ENCODE assay signal across 12 mouse cellular contexts in the genomic region with DNA sequence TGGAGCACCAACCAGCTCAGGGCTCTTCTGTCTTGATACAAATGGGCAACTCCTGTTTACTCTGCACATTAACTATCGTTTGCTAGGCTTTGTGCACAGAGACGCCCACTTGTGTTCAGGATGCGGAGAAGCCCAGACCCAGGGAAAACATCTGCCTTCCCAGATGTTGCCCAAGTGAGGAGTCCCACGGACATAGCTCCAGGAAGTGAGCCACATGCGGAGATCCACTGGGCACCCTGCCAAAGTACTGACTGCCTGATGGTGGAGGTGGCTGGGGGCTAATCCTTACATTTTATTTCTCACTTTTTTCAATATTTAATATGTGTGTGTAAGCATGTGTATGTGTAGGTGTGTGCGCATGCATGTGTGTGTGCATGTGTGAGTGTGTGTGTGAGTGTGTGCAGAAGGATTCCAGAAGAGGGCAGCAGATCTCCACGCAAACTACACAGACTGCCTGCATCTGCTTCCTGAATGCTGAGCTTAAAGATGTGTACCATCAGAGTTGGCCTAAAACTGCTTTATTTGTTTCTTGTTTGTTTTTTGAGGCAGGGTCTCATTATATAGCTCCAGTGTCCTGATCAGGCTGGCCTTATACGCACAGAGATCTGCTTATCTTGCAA. TPM values are rescaled to one million over a fixed set of nuclear protein-coding genes. Genes with fewer than 3 reads are reported as not detected.
DNase-seq lines count a peak whose midpoint lies in the region; ATAC-seq and TF ChIP-seq lines count a peak whose summit lies in the region.
"Had no signal": no experiment of that assay in that cellular context is flagged by ENCODE, and none has a peak within 500 bp of the region (broad histone marks: within the 10 kb centered on the region; RNA-seq: fewer than 3 reads in every experiment).

No protein-coding gene starts in this region.

- H3K4me1 ChIP-seq in kidney, postnatal 0 days (replicated peaks; ENCODE audit: insufficient read depth, low read length): no peaks in the 10 kb centered on the region
- H3K4me1 ChIP-seq in kidney, embryonic 14.5 days (ENCODE audit: control insufficient read depth, insufficient read depth, low read length): no peaks in the 10 kb centered on the region

- no peak overlapping the region for H3K4me3 ChIP-seq in kidney, postnatal 0 days (replicated peaks; ENCODE audit: low read depth, low read length)
- no peak overlapping the region for H3K4me3 ChIP-seq in kidney, embryonic 14.5 days (ENCODE audit: low read length)
- H3K4me3 ChIP-seq: liver, embryonic 13.5 days; neural tube, embryonic 13.5 days had no signal

- no peaks in the 10 kb centered on the region for H3K36me3 ChIP-seq in kidney, postnatal 0 days (ENCODE audit: insufficient read depth, low read length)
- no peaks in the 10 kb centered on the region for H3K36me3 ChIP-seq in kidney, embryonic 14.5 days (ENCODE audit: control insufficient read depth, insufficient read depth, low read length)
- H3K36me3 ChIP-seq: liver, embryonic 13.5 days; neural tube, embryonic 13.5 days had no signal

- H3K9ac ChIP-seq in kidney, postnatal 0 days (ENCODE audit: low read depth, low read length): no peak overlapping the region
- H3K9ac ChIP-seq in kidney, embryonic 14.5 days (ENCODE audit: low read depth, low read length): no peak overlapping the region
- H3K9ac ChIP-seq: liver, embryonic 13.5 days; neural tube, embryonic 13.5 days had no signal

- no peaks in the 10 kb centered on the region; the same call in 1 of the 2 replicates for H3K9me3 ChIP-seq in kidney, postnatal 0 days (replicated peaks; ENCODE audit: low read length)
- peaks cover 5% of the 10 kb centered on the region; the same call in 1 of the 2 replicates for H3K9me3 ChIP-seq in kidney, embryonic 14.5 days (ENCODE audit: control insufficient read depth, low read length)

- WGBS in kidney, postnatal 0 days: 76% methylated on average over 8 of the region's 8 CpGs
- WGBS in kidney, embryonic 14.5 days: 80% methylated on average over 8 of the region's 8 CpGs

- no peaks in the 10 kb centered on the region for H3K27me3 ChIP-seq in kidney, postnatal 0 days (ENCODE audit: insufficient read depth, low read length)
- no peaks in the 10 kb centered on the region for H3K27me3 ChIP-seq in kidney, embryonic 14.5 days (ENCODE audit: control insufficient read depth, insufficient read depth, low read length)
- H3K27me3 ChIP-seq: liver, embryonic 13.5 days; neural tube, embryonic 13.5 days had no signal

- H3K27ac ChIP-seq in kidney, postnatal 0 days: no peak overlapping the region
- H3K27ac ChIP-seq in kidney, embryonic 14.5 days (ENCODE audit: low read depth, low read length): no peak overlapping the region
- H3K27ac ChIP-seq: liver, embryonic 13.5 days; neural tube, embryonic 13.5 days had no signal

- peak; percentile 73 for TF ChIP-seq CTCF in kidney, postnatal 0 days (IDR thresholded peaks at IDR 0.05; ENCODE audit: low read depth)

- peak; percentile 78 for DNase-seq in CD4-positive, CD25-positive, alpha-beta regulatory T cell, adult 2 months (ENCODE audit: low read depth, low spot score)
- peak; percentile 57 for DNase-seq in kidney, postnatal 0 days (ENCODE audit: low spot score)
- DNase-seq in thymus, postnatal 0 days (ENCODE audit: low spot score): peak; percentile 57
- no peak for DNase-seq in thymus, adult 18-20 months
- peak; percentile 32 for DNase-seq in thymus, postnatal 25 days
- DNase-seq: cerebellum, adult 9-10 months; liver, embryonic 13.5 days had no signal

- H3K4me2 ChIP-seq in kidney, postnatal 0 days (ENCODE audit: low read length): no peak overlapping the region
- no peak overlapping the region for H3K4me2 ChIP-seq in kidney, embryonic 14.5 days (replicated peaks; ENCODE audit: low read depth, low read length)
- H3K4me2 ChIP-seq: liver, embryonic 13.5 days; neural tube, embryonic 13.5 days had no signal

- ATAC-seq in CD4-positive, CD25-positive, alpha-beta regulatory T cell, adult 4 months: no peak
- no peak for ATAC-seq in kidney, postnatal 0 days (replicated peaks; ENCODE audit: low FRiP score, low read depth)
- ATAC-seq in kidney, embryonic 14.5 days (ENCODE audit: low FRiP score, low TSS enrichment): no peak
- no peak for ATAC-seq in megakaryocyte-erythroid progenitor cell, adult 5-6 weeks (replicated peaks; ENCODE audit: low FRiP score, low TSS enrichment, poor library complexity, severe bottlenecking)
- ATAC-seq: hindbrain, embryonic 16.5 days had no signal

RNA-seq across cellular contexts. Expression of a gene that starts 20.8 kb away (rescaled TPM):
- polyA plus RNA-seq in CD4-positive, CD25-positive, alpha-beta regulatory T cell, adult 4 months (2017; shearing (Covaris generic)): not detected
- polyA plus RNA-seq in kidney, postnatal 0 days (2015; fragmentation: Nextera tagmentation; extraction: Ambion mirVana): not detected in 2 replicates
- polyA plus RNA-seq in kidney, embryonic 14.5 days (2014; fragmentation: Nextera tagmentation; extraction: Ambion mirVana): not detected in 2 replicates
- not detected in 2 replicates for polyA plus RNA-seq in thymus, postnatal 0 days (2015; fragmentation: Nextera tagmentation; extraction: Ambion mirVana)
- total RNA-seq in megakaryocyte-erythroid progenitor cell, adult 5-6 weeks (2014; fragmentation: Nextera tagmentation): not detected in 2 replicates
- not detected in 2 replicates for total RNA-seq in megakaryocyte-erythroid progenitor cell, adult 5-6 weeks (2017)
- polyA plus RNA-seq: hindbrain, embryonic 16.5 days; liver, embryonic 13.5 days; neural tube, embryonic 13.5 days had no signal

RNA-seq across cellular contexts. Expression of a gene that starts 20.9 kb away (rescaled TPM):
- polyA plus RNA-seq in CD4-positive, CD25-positive, alpha-beta regulatory T cell, adult 4 months (2017; shearing (Covaris generic)): 10 to 100 TPM in 1 of 2 experiments, 1 to 10 TPM in 1; 9.5 to 11.2 TPM
- polyA plus RNA-seq in kidney, postnatal 0 days (2015; fragmentation: Nextera tagmentation; extraction: Ambion mirVana): 11.9 and 12.0 TPM in 2 replicates
- polyA plus RNA-seq in kidney, embryonic 14.5 days (2014; fragmentation: Nextera tagmentation; extraction: Ambion mirVana): 11.5 and 18.5 TPM in 2 replicates
- polyA plus RNA-seq in thymus, postnatal 0 days (2015; fragmentation: Nextera tagmentation; extraction: Ambion mirVana): 10.7 and 13.8 TPM in 2 replicates
- total RNA-seq in megakaryocyte-erythroid progenitor cell, adult 5-6 weeks (2014; fragmentation: Nextera tagmentation): 15.0 TPM in 2 replicates
- total RNA-seq in megakaryocyte-erythroid progenitor cell, adult 5-6 weeks (2017): 3.7 and 4.6 TPM in 2 replicates

RNA-seq across cellular contexts. Expression of a gene that starts 23.5 kb away (rescaled TPM):
- polyA plus RNA-seq in CD4-positive, CD25-positive, alpha-beta regulatory T cell, adult 4 months (2017; shearing (Covaris generic)): under 1 TPM in 1 of 2 experiments, not detected in 1; 0.62 TPM
- 0.20 and 0.51 TPM in 2 replicates for polyA plus RNA-seq in kidney, postnatal 0 days (2015; fragmentation: Nextera tagmentation; extraction: Ambion mirVana)
- polyA plus RNA-seq in kidney, embryonic 14.5 days (2014; fragmentation: Nextera tagmentation; extraction: Ambion mirVana): 0.42 and 0.76 TPM in 2 replicates
- polyA plus RNA-seq in thymus, postnatal 0 days (2015; fragmentation: Nextera tagmentation; extraction: Ambion mirVana): 0.62 and 1.2 TPM in 2 replicates
- total RNA-seq in megakaryocyte-erythroid progenitor cell, adult 5-6 weeks (2014; fragmentation: Nextera tagmentation): not detected in 2 replicates
- total RNA-seq in megakaryocyte-erythroid progenitor cell, adult 5-6 weeks (2017): not detected in 2 replicates

RNA-seq across cellular contexts. Expression of a gene that starts 38.1 kb away (rescaled TPM):
- polyA plus RNA-seq in CD4-positive, CD25-positive, alpha-beta regulatory T cell, adult 4 months (2017; shearing (Covaris generic)): 100 to 1,000 TPM; 484 to 510 TPM
- polyA plus RNA-seq in kidney, postnatal 0 days (2015; fragmentation: Nextera tagmentation; extraction: Ambion mirVana): 21.3 and 21.6 TPM in 2 replicates
- 12.6 and 15.6 TPM in 2 replicates for polyA plus RNA-seq in kidney, embryonic 14.5 days (2014; fragmentation: Nextera tagmentation; extraction: Ambion mirVana)
- polyA plus RNA-seq in thymus, postnatal 0 days (2015; fragmentation: Nextera tagmentation; extraction: Ambion mirVana): 78.6 and 81.4 TPM in 2 replicates
- total RNA-seq in megakaryocyte-erythroid progenitor cell, adult 5-6 weeks (2014; fragmentation: Nextera tagmentation): 33.2 and 48.8 TPM in 2 replicates
- total RNA-seq in megakaryocyte-erythroid progenitor cell, adult 5-6 weeks (2017): 96.9 and 106 TPM in 2 replicates

Comparison
In these comparisons a context has a peak if more than half of its experiments do, and no peak if none do; other contexts are left out.
1. DNase-seq: peak in CD4-positive, CD25-positive, alpha-beta regulatory T cell, adult 2 months (single experiment), kidney, postnatal 0 days (single experiment), thymus, postnatal 0 days (single experiment) and thymus, postnatal 25 days (single experiment); none in thymus, adult 18-20 months (0 of 2).